Mouse (Mus musculus) adrenal gland (tissue): ENCODE data around the gene Pus3.

Experiments
- intact Hi-C: fragments of 180-260 bp; cut with DNase I; formaldehyde crosslinking; loops from one replicate; pipeline ENCODE4 v1.15.1; 2025

The Pus3 gene

DNA sequence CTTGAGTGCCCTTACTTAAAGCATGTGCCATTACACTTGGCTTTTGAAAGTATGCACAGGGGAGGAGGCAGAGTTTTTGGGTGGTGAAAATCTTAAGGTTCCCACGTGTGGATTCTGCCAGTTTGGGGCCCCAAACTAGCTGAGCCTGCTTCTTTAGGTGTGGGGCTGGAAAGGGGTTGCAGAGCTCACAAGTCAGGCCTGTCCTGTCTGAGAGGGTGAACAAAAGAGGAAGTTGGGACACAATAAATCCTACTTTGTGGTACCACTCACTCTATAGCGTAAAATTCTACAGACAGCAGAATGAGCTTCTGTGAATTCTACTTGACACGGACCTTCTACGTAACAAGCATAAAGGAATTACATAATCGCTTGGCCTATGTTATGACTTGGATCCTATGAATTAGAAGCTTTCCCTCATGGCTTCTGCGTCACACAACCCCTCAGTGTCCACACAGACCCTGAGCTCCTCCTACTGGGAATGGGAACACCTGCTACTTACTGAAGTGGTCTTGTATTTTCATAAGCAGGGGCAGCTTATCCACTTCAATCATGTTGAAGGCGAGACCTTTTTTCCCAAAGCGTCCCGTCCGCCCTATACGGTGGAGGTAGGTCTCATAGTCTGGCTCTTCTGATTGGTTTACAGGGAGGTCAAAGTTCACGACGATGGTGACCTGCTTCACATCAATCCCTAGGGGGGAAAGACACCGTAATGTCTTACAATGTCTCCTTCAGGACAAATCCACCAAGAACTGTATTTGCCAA, 15.1 kb upstream of the Pus3 start:
- intact Hi-C loops: no loop called here

- intact Hi-C loops: no loop called here
These were observed 13.7 kb upstream of the Pus3 start for GRCm38 (mm10) chr9:35544666-35545065.

GRCm38 (mm10) chr9:35545704-35546103, 12.7 kb upstream of the Pus3 start:
- intact Hi-C loops: no loop called here

- intact Hi-C loops: no loop called here
These were observed 11.7 kb upstream of the Pus3 start for GRCm38 (mm10) chr9:35546745-35547144.

- intact Hi-C loops: no loop called here
These were observed 9.9 kb upstream of the Pus3 start for GRCm38 (mm10) chr9:35548455-35548854.

DNA sequence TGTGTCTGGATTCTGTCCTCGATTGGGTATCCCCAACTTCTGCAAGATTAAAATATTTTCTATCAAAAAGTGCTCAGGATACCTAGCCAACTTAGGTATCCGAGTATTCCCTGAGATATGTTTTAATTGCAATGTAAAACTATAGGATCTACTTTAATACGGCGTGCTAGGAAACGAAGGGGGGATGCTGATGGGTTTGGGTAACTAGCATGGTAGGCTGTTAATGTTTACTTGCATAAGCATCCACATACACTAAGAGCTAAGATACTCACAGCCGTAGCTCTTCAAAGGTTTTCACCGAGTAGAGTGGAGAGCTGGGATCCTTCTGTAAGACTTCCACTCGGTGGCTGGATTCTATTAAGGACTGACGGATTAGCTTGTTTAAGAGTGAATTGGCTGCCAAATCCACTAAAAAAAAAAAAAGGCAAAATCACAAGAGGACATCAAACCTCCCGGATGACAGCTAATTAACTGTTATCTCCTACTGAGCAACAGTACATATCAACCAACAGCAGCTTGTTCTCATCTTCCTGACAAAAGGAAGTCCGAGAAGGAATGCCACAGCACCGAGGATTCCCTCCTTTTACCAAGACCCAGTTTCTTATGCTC, 1.8 kb upstream of the Pus3 start:
- intact Hi-C loops: no loop called here

DNA sequence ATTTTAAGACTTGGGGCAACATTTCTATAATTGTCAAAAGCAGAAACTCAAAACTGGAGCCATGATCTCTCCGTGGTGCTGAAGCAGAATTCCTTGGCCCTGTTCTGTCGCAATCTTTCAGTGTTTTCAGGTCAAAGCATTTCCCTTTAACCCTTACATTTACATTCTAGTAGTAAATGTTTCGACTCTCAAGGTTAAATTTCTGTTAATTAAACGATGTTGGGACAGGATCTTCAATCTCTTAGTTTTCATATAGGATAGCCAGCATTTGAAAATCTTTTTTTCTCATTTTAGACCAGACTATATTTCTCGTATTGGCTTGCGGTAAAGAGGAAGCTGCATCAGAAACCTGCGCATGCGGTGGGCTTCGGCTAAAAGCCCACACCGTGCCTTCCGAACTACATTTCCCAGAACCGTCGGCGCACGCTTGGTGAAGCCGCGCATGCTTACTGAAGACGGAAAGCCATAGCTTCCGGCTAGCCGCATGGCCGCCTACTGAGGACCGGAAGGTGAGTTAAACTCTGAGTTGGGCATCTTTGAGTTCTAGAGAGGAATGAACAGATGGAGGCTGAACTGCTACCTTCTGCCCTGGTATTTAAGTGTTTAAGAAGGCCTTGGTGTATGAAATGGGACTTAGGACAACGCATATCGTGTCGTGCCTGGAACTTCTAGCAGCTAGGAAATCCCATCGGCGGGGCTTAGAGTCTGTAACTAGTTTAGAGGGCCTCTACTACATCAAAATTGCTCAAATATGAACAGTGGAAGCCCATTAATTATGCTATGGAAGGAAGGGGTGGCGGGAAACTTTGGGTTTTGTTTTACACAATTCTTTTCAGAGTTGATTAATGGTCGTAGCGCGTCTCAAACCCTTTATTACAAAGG, 855 bp downstream of the Pus3 start:
- intact Hi-C loops: no loop called here

DNA sequence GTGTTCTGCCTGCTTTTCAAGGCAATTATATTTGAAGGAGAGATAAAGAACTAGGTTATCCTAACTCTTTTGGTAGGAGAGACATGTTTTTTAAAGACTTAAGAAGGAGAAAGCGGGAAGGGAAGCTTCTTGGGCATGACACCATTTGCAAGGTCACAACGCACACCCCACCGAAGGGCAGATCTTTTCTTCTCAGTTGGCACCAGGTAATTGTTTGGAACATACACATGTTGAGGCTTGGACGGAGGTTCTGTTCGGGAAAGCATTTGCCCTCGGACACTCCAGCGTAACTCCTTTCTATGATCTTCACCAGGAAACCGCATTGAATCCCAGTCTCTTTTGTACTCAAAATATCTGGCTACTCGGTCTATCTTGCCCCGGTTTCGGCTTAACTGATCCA, 2.7 kb downstream of the Pus3 start:
- intact Hi-C loops: no loop called here

- intact Hi-C loops: no loop called here
These were observed 3.2 kb downstream of the Pus3 start for GRCm38 (mm10) chr9:35561583-35561982.

GRCm38 (mm10) chr9:35564536-35565240, 6.3 kb downstream of the Pus3 start:
- intact Hi-C loops: no loop called here

DNA sequence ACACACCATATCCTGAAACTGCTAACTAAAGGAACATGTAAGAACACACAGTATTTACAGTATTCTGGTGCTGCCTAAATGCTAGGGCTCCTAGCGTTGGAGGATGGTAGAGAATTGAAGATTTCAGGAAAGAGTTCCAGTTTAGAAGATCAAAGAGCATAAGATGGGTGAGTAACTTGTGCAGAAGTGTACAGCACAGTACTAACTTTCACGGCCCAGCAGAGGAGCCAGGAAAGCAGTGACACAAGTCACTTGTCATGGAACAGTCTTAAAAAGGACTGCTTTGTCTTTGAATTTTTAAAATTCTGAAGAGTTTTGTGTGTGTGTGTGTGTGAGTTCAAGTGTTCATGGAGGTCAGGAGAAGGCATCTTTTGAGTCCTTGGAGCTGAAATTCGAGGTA, 9.6 kb downstream of the Pus3 start:
- intact Hi-C loops: no loop called here

- intact Hi-C loops: no loop called here
These were observed 11.5 kb downstream of the Pus3 start, which contains the start of the genes Pate2 and Hyls1 for GRCm38 (mm10) chr9:35569571-35570534. Gene Pate2, plus strand, starts transcription at chr9:35570284. Gene Hyls1, minus strand, starts transcription at chr9:35570398.

- intact Hi-C loops: no loop called here
These were observed 12.3 kb downstream of the Pus3 start for GRCm38 (mm10) chr9:35570663-35571062.

- intact Hi-C loops: no loop called here
These were observed 16.0 kb downstream of the Pus3 start for GRCm38 (mm10) chr9:35574416-35574815.

DNA sequence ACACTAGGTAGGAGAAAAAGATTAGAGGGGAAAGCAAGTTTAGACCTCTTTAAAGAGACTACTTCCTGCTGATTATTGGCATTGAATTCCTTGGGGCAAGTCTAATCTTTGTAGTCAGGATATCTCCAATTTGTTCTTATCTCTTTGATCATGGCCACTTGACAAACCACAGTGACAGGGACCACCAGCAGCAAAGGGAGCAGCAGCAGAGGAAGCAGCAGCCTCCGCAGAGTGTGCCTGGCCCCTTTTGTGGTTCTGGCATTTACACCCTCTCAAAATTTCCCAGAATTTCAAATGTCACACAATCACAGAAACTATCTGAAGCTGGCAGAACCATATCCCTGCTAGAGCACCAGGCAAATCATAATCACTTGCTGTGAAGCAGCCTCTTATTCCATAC, 29.3 kb downstream of the Pus3 start:
- intact Hi-C loops: no loop called here

- intact Hi-C loops: no loop called here
These were observed 34.5 kb downstream of the Pus3 start for GRCm38 (mm10) chr9:35592903-35593302.

- intact Hi-C loops: no loop called here
These were observed 49.4 kb downstream of the Pus3 start for GRCm38 (mm10) chr9:35607647-35608405.

DNA sequence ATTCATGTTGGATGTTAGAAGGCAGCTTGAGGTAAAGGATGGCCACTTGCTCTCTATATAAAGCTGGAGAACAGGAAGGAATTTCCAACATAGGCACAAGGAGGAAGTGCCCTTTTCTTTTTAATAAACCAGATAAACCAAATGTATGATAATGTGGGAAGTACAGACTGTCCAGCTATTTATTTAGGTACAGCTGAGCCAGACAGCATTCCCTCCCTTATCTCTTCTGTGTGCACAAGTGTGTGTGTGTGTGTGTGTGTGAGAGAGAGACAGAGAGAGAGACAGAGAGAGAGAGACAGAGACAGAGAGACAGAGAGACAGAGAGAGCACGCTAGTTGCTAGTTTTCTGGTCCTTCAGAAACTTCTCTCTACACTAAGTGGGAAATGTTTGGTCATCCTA, 53.4 kb downstream of the Pus3 start, which contains the start of gene Pate4:
Gene Pate4, minus strand, starts transcription at position 101 of the 400 bp plus-strand sequence.
- intact Hi-C loops: no loop called here

DNA sequence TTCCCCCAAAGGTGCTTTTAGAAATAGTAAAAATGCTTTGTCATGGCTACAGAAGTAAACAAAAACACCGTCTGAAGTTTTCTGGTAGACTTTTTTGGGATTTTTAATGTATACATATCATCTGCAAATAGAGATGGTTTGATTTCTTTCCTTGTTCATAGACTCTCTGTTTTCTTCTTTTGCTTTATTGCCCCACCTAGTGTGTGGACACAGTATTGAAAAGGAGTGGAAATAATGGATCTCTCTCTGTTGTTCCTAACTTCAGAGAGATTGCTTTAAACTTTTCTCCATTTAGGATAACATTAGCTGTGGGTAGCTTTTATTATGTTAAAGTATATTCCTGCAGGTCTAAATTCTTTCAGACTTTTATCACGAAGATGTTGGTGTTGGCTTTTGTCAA, 55.6 kb downstream of the Pus3 start:
- intact Hi-C loops: no loop called here
